Mouse (Mus musculus): ENCODE data around the gene Mef2c. TPM values are rescaled to one million over a fixed set of nuclear protein-coding genes. Genes with fewer than 3 reads are reported as not detected.

Mef2c gene
- total and polyA plus RNA-seq, 2 experiments from 2014 or later: 69.0 to 81.9 TPM

- 69% methylated on average over 3 of the region's 3 CpGs for WGBS
- DNase-seq (ENCODE audit: low spot score) (no peak), ATAC-seq (ENCODE audit: insufficient read depth, low read depth) (no peak)
- Histone ChIP-seq H3K27ac (ENCODE audit: low read depth) (no peak overlapping the region), H3K4me2 (ENCODE audit: low read depth, low read length) (no peak overlapping the region), H3K9ac (replicated peaks; ENCODE audit: low read depth, low read length) (no peak overlapping the region), H3K9me3 (replicated peaks; ENCODE audit: control insufficient read depth, low read length) (no peaks in the 10 kb centered on the region), H3K4me3 (ENCODE audit: low read depth, low read length) (no peak overlapping the region), H3K27me3 (ENCODE audit: control insufficient read depth, insufficient read depth, low read length) (no peaks in the 10 kb centered on the region), H3K4me1 (ENCODE audit: control insufficient read depth, insufficient read depth) (peaks cover 22% of the 10 kb centered on the region), H3K36me3 (replicated peaks; ENCODE audit: control insufficient read depth, insufficient read depth, low read length) (0 out of 2 replicates have a peak, but pooled peaks cover 4% of the 10 kb centered on the region)
- TF ChIP-seq CTCF (IDR thresholded peaks at IDR 0.05; ENCODE audit: low read depth): no peak
- no peak for TF ChIP-seq EP300 (IDR thresholded peaks at IDR 0.05; ENCODE audit: low read depth)
Measured at GRCm38 (mm10) chr13:83609517-83609878, 105.7 kb downstream of the Mef2c start.

GRCm38 (mm10) chr13:83610124-83610523, 106.3 kb downstream of the Mef2c start:
- Histone ChIP-seq H3K4me1 (ENCODE audit: control insufficient read depth, insufficient read depth) (peaks cover 16% of the 10 kb centered on the region), H3K4me2 (ENCODE audit: low read depth, low read length) (no peak overlapping the region), H3K9me3 (replicated peaks; ENCODE audit: control insufficient read depth, low read length) (no peaks in the 10 kb centered on the region), H3K27ac (ENCODE audit: low read depth) (no peak overlapping the region), H3K36me3 (replicated peaks; ENCODE audit: control insufficient read depth, insufficient read depth, low read length) (0 out of 2 replicates have a peak, but pooled peaks cover 4% of the 10 kb centered on the region), H3K9ac (replicated peaks; ENCODE audit: low read depth, low read length) (no peak overlapping the region), H3K4me3 (ENCODE audit: low read depth, low read length) (no peak overlapping the region), H3K27me3 (ENCODE audit: control insufficient read depth, insufficient read depth, low read length) (no peaks in the 10 kb centered on the region)
- 88% methylated on average over 8 of the region's 8 CpGs for WGBS
- no peak for DNase-seq (ENCODE audit: low spot score)
- TF ChIP-seq CTCF (IDR thresholded peaks at IDR 0.05; ENCODE audit: low read depth): no peak
- no peak for TF ChIP-seq EP300 (IDR thresholded peaks at IDR 0.05; ENCODE audit: low read depth)
- no peak for ATAC-seq (ENCODE audit: insufficient read depth, low read depth)

GRCm38 (mm10) chr13:83612195-83612594, 108.4 kb downstream of the Mef2c start:
- Histone ChIP-seq H3K4me2 (ENCODE audit: low read depth, low read length) (no peak overlapping the region), H3K4me3 (ENCODE audit: low read depth, low read length) (no peak overlapping the region), H3K27ac (ENCODE audit: low read depth) (no peak overlapping the region), H3K4me1 (ENCODE audit: control insufficient read depth, insufficient read depth) (peaks cover 12% of the 10 kb centered on the region; the same call in 1 of the 2 replicates), H3K9me3 (replicated peaks; ENCODE audit: control insufficient read depth, low read length) (no peaks in the 10 kb centered on the region), H3K36me3 (replicated peaks; ENCODE audit: control insufficient read depth, insufficient read depth, low read length) (peaks cover 6% of the 10 kb centered on the region; the same call in 1 of the 2 replicates), H3K27me3 (ENCODE audit: control insufficient read depth, insufficient read depth, low read length) (no peaks in the 10 kb centered on the region), H3K9ac (replicated peaks; ENCODE audit: low read depth, low read length) (no peak overlapping the region)
- 84% methylated on average over 1 of the region's 1 CpGs for WGBS
- ATAC-seq (ENCODE audit: insufficient read depth, low read depth) (no peak), DNase-seq (ENCODE audit: low spot score) (no peak)
- TF ChIP-seq EP300 (IDR thresholded peaks at IDR 0.05; ENCODE audit: low read depth) (no peak), CTCF (IDR thresholded peaks at IDR 0.05; ENCODE audit: low read depth) (no peak)

- Histone ChIP-seq H3K4me3 (ENCODE audit: low read depth, low read length) (no peak overlapping the region), H3K27ac (ENCODE audit: low read depth) (no peak overlapping the region), H3K9me3 (replicated peaks; ENCODE audit: control insufficient read depth, low read length) (no peaks in the 10 kb centered on the region), H3K9ac (replicated peaks; ENCODE audit: low read depth, low read length) (no peak overlapping the region), H3K36me3 (replicated peaks; ENCODE audit: control insufficient read depth, insufficient read depth, low read length) (peaks cover 16% of the 10 kb centered on the region; the same call in 1 of the 2 replicates), H3K4me1 (ENCODE audit: control insufficient read depth, insufficient read depth) (0 out of 2 replicates have a peak, but pooled peaks cover 3% of the 10 kb centered on the region), H3K4me2 (ENCODE audit: low read depth, low read length) (no peak overlapping the region), H3K27me3 (ENCODE audit: control insufficient read depth, insufficient read depth, low read length) (no peaks in the 10 kb centered on the region)
- TF ChIP-seq EP300 (IDR thresholded peaks at IDR 0.05; ENCODE audit: low read depth) (no peak), CTCF (IDR thresholded peaks at IDR 0.05; ENCODE audit: low read depth) (no peak)
- no peak for ATAC-seq (ENCODE audit: insufficient read depth, low read depth)
- DNase-seq (ENCODE audit: low spot score): no peak
- WGBS: 73% methylated on average over 3 of the region's 3 CpGs
Measured at GRCm38 (mm10) chr13:83615875-83616274, 112.0 kb downstream of the Mef2c start.

DNA sequence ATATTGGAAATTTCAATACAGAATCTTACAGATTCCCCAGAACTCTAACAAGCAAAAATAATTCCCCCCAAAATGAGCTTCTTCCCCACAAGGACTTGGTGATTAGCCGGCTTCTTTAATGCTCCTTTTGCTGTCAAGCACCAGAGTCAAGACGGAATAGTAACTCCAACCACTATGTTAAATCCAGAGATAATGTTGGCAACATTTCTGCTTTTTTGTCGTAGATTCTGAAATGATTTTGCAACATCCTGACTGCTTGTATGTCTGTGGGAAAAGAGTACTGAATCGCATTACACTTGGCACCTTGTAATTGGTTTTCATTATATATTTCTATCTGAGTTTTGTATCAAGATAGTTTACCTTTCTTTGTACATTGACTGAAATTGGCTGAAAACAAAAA, 120.8 kb downstream of the Mef2c start:
- H3K9me3 ChIP-seq (replicated peaks; ENCODE audit: control insufficient read depth, low read length): no peaks in the 10 kb centered on the region
- H3K4me1 ChIP-seq (ENCODE audit: control insufficient read depth, insufficient read depth): no peaks in the 10 kb centered on the region
- H3K4me3 ChIP-seq (ENCODE audit: low read depth, low read length): no peak overlapping the region
- TF ChIP-seq CTCF (IDR thresholded peaks at IDR 0.05; ENCODE audit: low read depth) (no peak), EP300 (IDR thresholded peaks at IDR 0.05; ENCODE audit: low read depth) (no peak)
- no peak overlapping the region for H3K4me2 ChIP-seq (ENCODE audit: low read depth, low read length)
- H3K27ac ChIP-seq (ENCODE audit: low read depth): no peak overlapping the region
- ATAC-seq (ENCODE audit: insufficient read depth, low read depth) (no peak), DNase-seq (ENCODE audit: low spot score) (no peak)
- no peak overlapping the region for H3K9ac ChIP-seq (replicated peaks; ENCODE audit: low read depth, low read length)
- H3K36me3 ChIP-seq (replicated peaks; ENCODE audit: control insufficient read depth, insufficient read depth, low read length): peaks cover 17% of the 10 kb centered on the region
- no peaks in the 10 kb centered on the region for H3K27me3 ChIP-seq (ENCODE audit: control insufficient read depth, insufficient read depth, low read length)
- WGBS: 87% methylated on average over 4 of the region's 4 CpGs

- Histone ChIP-seq H3K36me3 (replicated peaks; ENCODE audit: control insufficient read depth, insufficient read depth, low read length) (peaks cover 17% of the 10 kb centered on the region), H3K4me2 (ENCODE audit: low read depth, low read length) (no peak overlapping the region), H3K4me3 (ENCODE audit: low read depth, low read length) (no peak overlapping the region), H3K9me3 (replicated peaks; ENCODE audit: control insufficient read depth, low read length) (no peaks in the 10 kb centered on the region), H3K9ac (replicated peaks; ENCODE audit: low read depth, low read length) (no peak overlapping the region), H3K4me1 (ENCODE audit: control insufficient read depth, insufficient read depth) (no peaks in the 10 kb centered on the region), H3K27me3 (ENCODE audit: control insufficient read depth, insufficient read depth, low read length) (no peaks in the 10 kb centered on the region), H3K27ac (ENCODE audit: low read depth) (no peak overlapping the region)
- WGBS: 70% methylated on average over 4 of the region's 4 CpGs
- no peak for DNase-seq (ENCODE audit: low spot score)
- TF ChIP-seq EP300 (IDR thresholded peaks at IDR 0.05; ENCODE audit: low read depth) (no peak), CTCF (IDR thresholded peaks at IDR 0.05; ENCODE audit: low read depth) (no peak)
- ATAC-seq (ENCODE audit: insufficient read depth, low read depth): no peak
Measured at GRCm38 (mm10) chr13:83627429-83627828, 123.6 kb downstream of the Mef2c start.

All from heart, postnatal 0 days (tissue).